Mouse (Mus musculus): Measurements from ENCODE around the gene G3bp1.

DNA sequence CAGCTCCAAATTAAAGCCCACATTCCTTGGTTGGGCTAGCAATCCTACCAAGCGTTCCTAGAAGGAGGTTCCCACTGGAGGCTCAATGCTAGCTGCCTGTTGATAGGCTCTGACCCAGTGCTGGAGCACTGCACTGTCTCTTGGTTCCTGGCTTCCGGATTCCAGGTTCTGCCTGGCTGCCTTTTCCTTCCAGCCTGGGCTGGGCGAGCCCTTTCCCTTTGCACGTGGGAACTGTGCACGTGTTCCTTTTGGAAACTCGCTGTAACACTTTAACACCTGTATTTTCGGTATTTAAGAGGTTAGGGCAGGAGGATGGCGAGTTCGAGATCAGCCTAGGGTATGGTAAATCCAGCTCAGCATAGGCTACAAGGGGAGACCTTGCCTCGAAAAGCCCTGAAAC, 1.5 kb upstream of the G3bp1 start:
- TF ChIP-seq EP300 (IDR thresholded peaks at IDR 0.05; ENCODE audit: low read depth) (no peak), CTCF (IDR thresholded peaks at IDR 0.05; ENCODE audit: low read depth) (no peak)
